Mouse (Mus musculus) kidney, postnatal 4 days (tissue): ENCODE data around the gene Tlr12.
"Not testable (repeated sequence)": the region's sequence is repeated elsewhere in the genome, so short reads cannot be mapped to it uniquely, and the experiment has no call there.

ENCODE experiments used
- DNase-seq, 2 experiments: peaks; one replicate each; pipeline ENCODE4 v3.0.0; 2021; ENCODE audit warnings: mixed read lengths in 2 of 2

Gene Tlr12

DNA sequence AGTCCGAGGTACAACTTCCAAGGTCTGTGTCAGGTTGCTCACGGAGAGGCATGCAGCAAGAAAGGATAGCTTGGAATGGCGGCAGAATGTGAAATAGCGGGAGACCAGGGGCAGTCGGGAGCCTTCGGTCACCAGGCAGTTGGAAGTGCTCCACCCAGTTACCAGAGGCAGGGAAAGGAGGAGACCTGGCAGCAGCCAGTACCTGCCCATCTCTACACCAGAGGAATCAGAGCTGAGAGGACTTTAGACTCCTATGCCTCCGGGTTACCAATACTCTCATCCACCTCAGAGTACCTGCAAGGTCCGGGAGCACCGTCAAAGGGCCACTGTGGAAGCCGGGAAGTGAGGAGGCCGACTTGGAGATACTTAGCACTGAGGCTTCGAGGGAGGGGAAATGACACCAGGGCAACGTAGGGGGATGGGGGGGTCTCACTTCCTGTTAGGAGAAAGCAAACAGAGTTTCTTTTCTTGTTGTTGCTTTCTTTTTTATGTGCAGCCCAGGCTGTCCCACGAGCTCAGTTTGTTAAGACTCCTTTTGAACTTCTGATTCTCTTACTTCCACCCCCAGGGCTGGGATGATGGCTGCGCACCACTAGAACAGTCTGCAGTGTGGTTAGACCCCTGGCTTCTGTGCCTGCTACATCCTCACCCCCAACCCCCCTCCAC is at the start of gene Tlr12:
Gene Tlr12 (minus strand): TSS at position 374 of the 666 bp plus-strand sequence.
- DNase-seq: peak; percentile 53 to 65

GRCm38 (mm10) chr4:128667195-128667594 is 48.8 kb upstream of the Tlr12 start:
- not testable (repeated sequence) for DNase-seq

DNA sequence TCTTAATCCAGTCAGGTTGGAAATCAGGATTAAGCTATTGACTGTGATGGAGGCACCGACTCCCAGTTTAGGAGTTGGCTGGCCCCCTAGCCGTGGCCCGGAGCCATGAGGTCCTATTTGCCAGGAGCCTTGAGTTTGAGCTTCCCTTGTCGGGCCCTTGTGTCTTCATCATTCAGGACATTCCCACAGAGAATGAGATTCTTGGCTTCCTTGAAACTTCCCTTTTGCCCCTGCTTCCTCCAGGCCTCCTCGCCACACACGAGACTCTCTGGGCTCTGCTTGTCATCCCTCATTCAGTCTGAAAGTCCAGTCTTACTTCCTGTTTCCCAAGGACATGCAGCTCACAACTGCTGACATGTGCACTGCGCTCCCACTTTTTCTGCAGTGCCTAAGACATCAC is 47.9 kb upstream of the Tlr12 start:
- DNase-seq: not testable (repeated sequence)

DNA sequence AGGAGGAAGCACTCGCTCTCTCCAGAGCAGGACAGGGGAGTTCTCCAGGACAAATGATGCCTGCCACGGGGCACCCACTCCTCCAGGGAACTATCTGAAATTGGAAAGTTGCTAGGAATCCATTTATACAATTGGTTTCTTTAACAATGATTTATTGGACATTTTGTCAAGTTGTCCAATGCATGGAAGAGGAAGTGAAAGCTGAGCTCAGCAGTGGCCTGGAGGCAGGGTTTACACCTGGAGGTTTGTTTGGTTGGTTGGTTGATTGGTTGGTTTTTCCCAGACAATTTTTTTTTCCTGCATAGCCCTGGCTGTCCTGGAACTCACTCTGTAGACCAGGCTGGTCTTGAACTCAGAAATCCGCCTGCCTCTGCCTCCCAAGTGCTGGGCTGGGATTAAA is 45.6 kb upstream of the Tlr12 start:
- DNase-seq: no peak

DNA sequence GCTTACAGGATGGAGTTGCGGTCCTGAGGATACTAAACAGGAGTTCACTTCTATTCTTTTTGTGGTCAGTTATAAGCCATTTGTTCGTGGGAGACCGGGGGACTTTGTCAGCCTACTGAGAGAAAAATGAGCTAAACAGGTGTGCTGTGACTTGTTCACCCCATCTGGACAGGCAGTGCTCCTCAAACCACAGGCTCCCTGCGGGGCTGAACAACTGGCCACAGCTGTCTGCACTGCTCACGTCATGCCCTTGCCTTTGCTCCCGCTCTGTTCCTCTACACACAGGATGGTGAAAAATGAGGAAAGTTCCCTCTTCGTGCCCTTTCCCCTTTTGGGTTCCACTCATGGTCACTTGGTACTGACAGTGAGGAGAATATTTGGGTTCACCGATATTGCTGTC is 42.6 kb upstream of the Tlr12 start:
- DNase-seq: no peak

DNA sequence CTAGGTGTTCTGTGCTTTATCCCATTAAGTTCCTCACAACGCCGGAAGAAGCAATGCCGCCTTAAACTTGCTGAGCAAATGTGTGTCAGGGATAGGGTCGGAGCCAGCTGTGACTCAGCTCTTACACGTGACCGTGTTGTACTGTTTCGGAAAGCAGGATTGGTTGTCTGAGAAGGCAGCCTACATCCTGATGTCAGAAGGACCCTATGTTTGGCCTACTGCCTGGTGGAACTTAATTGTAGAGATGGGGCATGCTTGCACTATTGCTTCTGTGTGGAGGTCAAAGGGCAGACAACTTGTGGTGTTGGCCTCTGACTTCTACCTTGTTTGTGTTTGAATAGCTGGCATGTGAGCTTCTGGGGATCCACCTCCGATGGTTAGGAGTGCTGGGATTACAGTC is 41.8 kb upstream of the Tlr12 start:
- DNase-seq: no peak

DNA sequence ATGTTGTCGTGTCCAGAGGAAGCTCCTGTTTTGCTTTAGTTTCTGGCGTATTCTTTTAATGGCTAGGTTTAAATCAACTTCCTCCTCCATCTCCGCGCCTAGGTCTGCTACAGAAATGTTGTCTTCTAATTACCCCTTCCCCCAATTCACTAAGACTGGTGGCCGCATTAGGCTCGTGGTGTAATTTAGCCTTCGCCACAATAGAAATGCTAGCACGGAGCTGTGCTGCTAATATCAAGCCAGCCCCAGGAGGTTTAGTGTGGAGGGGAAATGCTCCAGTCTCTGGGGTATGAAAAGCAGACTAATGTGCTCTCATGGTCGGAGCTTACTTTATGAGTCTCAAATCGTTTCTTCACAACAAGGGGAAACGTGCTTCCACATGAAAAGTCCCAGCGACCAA is 37.0 kb upstream of the Tlr12 start:
- DNase-seq: peak in 1 of 2 experiments; percentile 31

- peak; percentile 97 to 98 for DNase-seq
Observed at GRCm38 (mm10) chr4:128654505-128655381, 36.3 kb upstream of the Tlr12 start, which contains the start of gene Phc2. Phc2 (plus strand) TSS chr4:128654702.

- peak in 1 of 2 experiments; percentile 40 for DNase-seq
Observed at GRCm38 (mm10) chr4:128652584-128653298, 34.3 kb upstream of the Tlr12 start.

- no peak for DNase-seq
Observed at GRCm38 (mm10) chr4:128651530-128651929, 33.1 kb upstream of the Tlr12 start.

DNA sequence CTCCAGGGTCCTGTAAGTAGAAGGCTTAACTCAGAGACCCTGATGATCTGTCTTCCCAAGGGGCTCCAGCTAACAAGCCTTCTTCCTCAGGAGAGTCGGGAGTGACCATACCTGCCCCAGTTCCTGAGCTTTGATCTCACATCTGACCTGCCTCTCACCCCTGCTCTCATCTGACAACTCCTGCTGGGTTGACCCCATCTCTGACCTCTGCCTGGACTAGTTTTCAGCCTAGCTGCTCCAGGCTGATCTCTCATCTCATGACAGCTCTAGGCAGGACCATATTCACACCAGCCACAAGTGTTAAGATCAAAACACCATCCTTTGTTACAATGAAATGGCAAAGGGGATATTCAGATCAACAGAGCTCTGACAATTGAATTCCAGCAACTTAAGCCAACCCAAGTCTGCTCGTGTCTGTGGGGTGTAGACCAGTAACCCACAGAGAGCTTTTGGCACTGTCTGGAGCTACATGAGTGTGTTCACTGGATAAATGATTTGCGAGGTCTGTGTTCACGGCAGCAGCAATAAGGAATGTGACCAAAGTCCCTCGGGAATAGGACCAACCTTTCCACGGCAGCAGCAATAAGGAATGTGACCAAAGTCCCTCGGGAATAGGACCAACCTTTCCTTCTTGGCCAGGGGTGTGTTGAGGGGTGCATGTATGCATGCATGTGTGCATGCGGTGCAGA is 30.3 kb upstream of the Tlr12 start:
- DNase-seq: peak in 1 of 2 experiments; percentile 44

- DNase-seq: no peak
Observed at GRCm38 (mm10) chr4:128646762-128647161, 28.3 kb upstream of the Tlr12 start.

- DNase-seq: no peak
Observed at GRCm38 (mm10) chr4:128645896-128646295, 27.5 kb upstream of the Tlr12 start.

DNA sequence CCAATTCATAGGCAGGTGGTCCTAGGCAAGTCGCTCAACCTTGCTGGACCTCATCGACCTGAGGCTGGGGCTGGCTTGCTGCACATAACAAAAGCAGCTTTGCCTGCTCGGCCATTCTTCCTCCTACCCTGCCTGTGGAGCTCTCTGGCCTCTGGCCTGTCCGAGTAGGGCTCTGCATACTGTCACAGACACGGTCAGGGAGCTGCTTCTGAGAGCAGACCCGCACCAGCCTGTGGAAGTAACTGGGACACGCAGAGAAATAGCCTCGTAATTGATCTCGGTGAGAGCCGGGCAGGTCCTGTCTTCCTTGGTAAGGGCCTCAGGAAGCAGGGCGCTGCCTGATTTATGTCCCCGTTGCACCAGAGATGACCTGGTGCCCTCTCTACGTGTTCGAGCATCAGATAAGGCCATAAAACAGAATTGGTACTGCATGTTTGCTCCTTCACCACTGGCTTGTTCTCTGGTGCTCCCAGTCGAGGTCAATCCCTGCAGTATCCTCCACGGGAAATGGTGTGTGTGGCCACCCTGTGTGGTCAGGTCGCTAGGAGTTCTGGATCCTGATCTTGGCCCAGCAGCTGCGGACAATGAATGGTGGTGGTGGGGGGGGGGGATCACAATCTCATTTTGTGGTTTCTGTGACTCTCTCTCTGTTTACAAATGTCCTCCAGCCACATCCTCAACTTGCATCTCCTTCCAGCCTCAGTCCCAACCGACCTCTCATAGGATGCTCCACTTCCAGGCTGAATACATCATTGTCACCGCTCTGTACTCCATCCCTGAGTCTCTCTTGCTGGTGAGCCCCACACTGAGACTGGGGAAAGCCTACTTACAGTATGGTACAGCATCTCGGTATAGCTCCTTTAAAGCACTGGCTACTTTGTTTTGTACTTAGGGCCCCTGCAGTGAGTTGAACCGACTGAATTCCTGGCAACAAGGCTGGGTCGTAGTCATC is 23.6 kb upstream of the Tlr12 start:
- DNase-seq: peak in 1 of 2 experiments; percentile 40

- DNase-seq: peak in 1 of 2 experiments; percentile 38
Observed at GRCm38 (mm10) chr4:128638265-128638923, 20.0 kb upstream of the Tlr12 start.

DNA sequence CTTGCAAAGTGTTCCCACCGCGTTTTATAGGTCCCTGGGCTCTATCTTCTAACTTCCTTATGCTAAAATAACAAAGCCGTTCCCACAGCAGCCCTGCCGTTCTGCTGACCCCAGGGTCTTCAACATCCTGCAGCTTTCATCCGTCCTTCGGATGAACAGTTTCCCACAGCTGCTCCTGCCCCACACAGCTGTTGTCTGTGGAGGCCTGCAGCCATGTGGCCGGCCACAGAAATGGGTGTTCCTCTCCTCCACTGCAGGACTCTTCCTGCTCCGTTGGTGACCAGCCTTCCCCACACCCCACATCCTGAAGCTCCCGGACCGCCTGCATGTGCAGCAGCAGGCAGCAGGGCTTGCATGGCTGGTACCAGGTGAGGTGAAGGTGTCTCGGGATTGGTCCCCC is 18.8 kb upstream of the Tlr12 start:
- peak; percentile 72 to 79 for DNase-seq

DNA sequence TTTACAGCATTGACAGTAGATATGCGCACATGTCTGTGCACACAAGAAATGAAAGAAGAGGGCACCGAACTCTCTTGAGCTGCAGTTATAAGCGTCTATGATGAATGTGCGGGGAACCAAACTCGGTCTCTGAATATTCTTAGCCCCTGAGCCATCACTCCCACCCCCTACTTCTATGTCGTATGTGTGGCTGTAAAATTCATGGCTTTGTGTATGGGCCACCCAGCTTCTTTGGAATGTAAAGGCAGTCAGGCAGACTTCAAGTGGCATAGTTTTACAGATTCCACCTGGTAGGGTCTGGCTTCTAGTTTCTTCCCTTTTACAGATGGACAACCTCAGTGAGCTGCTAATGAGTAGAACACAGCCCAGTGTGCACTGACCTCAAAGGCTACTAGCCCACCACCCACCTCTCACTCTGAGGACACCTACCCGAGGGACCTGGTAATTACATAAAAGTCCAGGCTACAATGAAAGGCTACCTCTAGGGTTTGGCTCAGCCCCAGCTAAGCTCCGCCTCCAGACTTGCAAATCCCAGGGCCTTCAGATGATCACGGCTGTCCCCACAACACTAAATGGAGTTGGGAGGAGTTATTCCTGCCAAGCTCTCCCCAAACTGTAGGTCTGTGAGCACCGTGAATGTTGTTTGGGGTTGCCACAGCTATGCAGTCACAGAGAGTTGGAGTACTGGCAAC is 17.6 kb upstream of the Tlr12 start:
- DNase-seq: peak; percentile 62 to 67

GRCm38 (mm10) chr4:128635451-128635850 is 17.0 kb upstream of the Tlr12 start:
- no peak for DNase-seq

GRCm38 (mm10) chr4:128621109-128621508 is 2.7 kb upstream of the Tlr12 start:
- no peak for DNase-seq

DNA sequence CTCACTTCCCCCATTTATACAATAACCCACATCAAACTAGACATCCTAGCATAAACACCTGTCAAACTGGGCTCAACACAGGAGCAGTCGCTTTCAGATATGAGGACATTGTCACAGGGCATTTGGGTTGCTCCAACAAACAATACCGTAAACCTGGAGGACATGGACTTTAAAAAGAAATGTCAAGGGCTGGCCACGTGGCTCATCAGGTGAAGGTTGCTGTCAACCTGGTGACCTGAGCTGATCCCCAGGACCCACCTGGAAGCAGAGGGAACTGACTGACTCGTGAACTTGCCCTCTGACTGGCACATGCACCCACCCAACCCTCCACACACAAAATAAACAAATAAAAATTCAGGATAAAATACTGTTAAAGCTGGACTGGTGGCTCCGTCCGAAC is 2.2 kb upstream of the Tlr12 start:
- DNase-seq: no peak
